Comparison of ENCODE assay signal across 8 mouse cellular contexts in the genomic region with DNA sequence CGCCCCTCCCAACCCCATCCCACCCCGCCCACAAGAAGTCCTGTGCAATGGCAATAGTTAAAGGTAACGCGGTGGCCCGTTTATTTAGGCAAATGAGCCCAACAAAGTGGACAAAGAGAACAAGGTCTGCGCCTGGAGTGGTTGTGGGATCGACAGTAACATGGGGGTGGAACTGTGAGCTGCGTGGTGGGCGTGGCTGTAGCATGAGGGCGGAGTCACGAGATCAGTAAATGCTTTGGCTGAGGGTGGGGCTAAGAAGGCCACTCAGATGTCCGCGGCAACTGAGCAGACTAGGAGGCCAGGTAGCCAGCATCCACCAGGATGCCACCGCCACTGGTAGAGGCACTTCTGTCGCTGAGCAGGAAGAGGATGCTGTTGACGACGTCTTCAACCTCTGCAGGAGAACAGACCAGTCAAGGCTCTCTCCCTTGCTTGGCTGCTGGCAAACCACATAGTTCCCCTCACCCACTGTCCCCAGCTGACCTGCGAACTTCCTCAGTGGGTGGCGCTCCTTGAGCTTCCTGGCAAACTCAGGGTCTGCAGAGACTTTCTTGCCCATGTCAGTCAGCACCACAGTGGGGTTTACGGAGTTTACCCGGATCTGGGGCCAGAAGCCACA. TPM values are rescaled to one million over a fixed set of nuclear protein-coding genes. Genes with fewer than 3 reads are reported as not detected.
DNase-seq lines count a peak whose midpoint lies in the region; ATAC-seq and TF ChIP-seq lines count a peak whose summit lies in the region.
"Not testable (repeated sequence)": the region's sequence is repeated elsewhere in the genome, so short reads cannot be mapped to it uniquely, and the experiment has no call there.

No protein-coding gene starts in this region.

- peak; percentile 40 for DNase-seq in CH12.LX (ENCODE audit: extremely low read depth)
- peak; percentile 30 for DNase-seq in cerebellum, adult 9-11 months
- peak; percentile 77 for DNase-seq in kidney, postnatal 0 days (ENCODE audit: low spot score)
- peak; percentile 73 for DNase-seq in liver, postnatal 0 days
- DNase-seq in spleen, adult 2 months (ENCODE audit: low read depth in 1 of 2, low spot score in 2 of 2) = peak in 1 of 2 experiments; percentile 32

- peaks cover 8 to 13% of the 10 kb centered on the region in 2 experiments for H3K4me1 ChIP-seq in CH12.LX (ENCODE audit: control insufficient read depth in 1 of 2, insufficient read depth in 2 of 2)
- H3K4me1 ChIP-seq in forebrain, embryonic 16.5 days (replicated peaks; ENCODE audit: control insufficient read depth, insufficient read depth, low read length); kidney, postnatal 0 days (replicated peaks; ENCODE audit: insufficient read depth, low read length); spleen, adult 2 months (ENCODE audit: control insufficient read depth, insufficient read depth, insufficient read length): not testable (repeated sequence)
- H3K4me1 ChIP-seq in hindbrain, embryonic 12.5 days = peaks cover 13% of the 10 kb centered on the region
- H3K4me1 ChIP-seq in liver, postnatal 0 days (ENCODE audit: insufficient read depth) = peaks cover 15% of the 10 kb centered on the region
- peaks cover 13% of the 10 kb centered on the region for H3K4me1 ChIP-seq in midbrain, embryonic 13.5 days (replicated peaks)

- in situ Hi-C loops in CH12.LX (cut with MboI; ENCODE audit: low pct_ligation_motif_present, low pct_unique_long_range_greater_than_20kb, low sequenced_read_pairs) = loop anchor here (5.0 kb wide), 1 partner anchor 38 kb away; no protein-coding TSS in a partner anchor

- H3K27ac ChIP-seq in CH12.LX (ENCODE audit: insufficient read depth, low read depth); forebrain, embryonic 16.5 days (ENCODE audit: low read length); hindbrain, embryonic 12.5 days; kidney, postnatal 0 days; liver, postnatal 0 days (ENCODE audit: low read depth); midbrain, embryonic 13.5 days: not testable (repeated sequence)
- peak overlapping the region; percentile 33; the same call in 1 of the 2 replicates for H3K27ac ChIP-seq in spleen, adult 2 months (ENCODE audit: insufficient read depth, low read length)

- under 1% methylated on average over 18 of the region's 21 CpGs for WGBS in forebrain, embryonic 16.5 days
- WGBS in hindbrain, embryonic 12.5 days = 3% methylated on average over 18 of the region's 21 CpGs
- WGBS in kidney, postnatal 0 days = 2% methylated on average over 17 of the region's 21 CpGs
- 5% methylated on average over 17 of the region's 21 CpGs for WGBS in liver, postnatal 0 days (ENCODE audit: insufficient replicate concordance)
- WGBS in midbrain, embryonic 13.5 days = 2% methylated on average over 18 of the region's 21 CpGs
- WGBS in spleen, adult 2 months = 5% methylated on average over 18 of the region's 21 CpGs

- not testable (repeated sequence) for TF ChIP-seq CTCF in CH12.LX (conservative IDR thresholded peaks at IDR 0.05 in 1 of 2, IDR thresholded peaks at IDR 0.05 in 1 of 2; ENCODE audit: low read depth in 2 of 2, low read length in 2 of 2); kidney, postnatal 0 days (IDR thresholded peaks at IDR 0.05; ENCODE audit: low read depth); liver, postnatal 0 days (IDR thresholded peaks at IDR 0.05; ENCODE audit: low read depth); spleen, adult 2 months (IDR thresholded peaks at IDR 0.05; ENCODE audit: extremely low read depth, insufficient read depth, insufficient read length, insufficient replicate concordance)

- H3K4me2 ChIP-seq in CH12.LX (ENCODE audit: insufficient read depth, low read depth, poor library complexity, severe bottlenecking) = peak overlapping the region; percentile 27
- peak overlapping the region; percentile 13; the same call in 1 of the 2 replicates for H3K4me2 ChIP-seq in forebrain, embryonic 16.5 days (ENCODE audit: low read length)
- peak overlapping the region; percentile 36 for H3K4me2 ChIP-seq in hindbrain, embryonic 12.5 days (replicated peaks)
- peak overlapping the region; percentile 30 for H3K4me2 ChIP-seq in kidney, postnatal 0 days (ENCODE audit: low read length)
- peak overlapping the region; percentile 47 for H3K4me2 ChIP-seq in liver, postnatal 0 days (ENCODE audit: low read depth, low read length)
- H3K4me2 ChIP-seq in midbrain, embryonic 13.5 days (replicated peaks) = peak overlapping the region; percentile 25; the same call in 1 of the 2 replicates

- H3K4me3 ChIP-seq in CH12.LX (replicated peaks in 1 of 3; ENCODE audit: low read depth in 2 of 3, low read length in 2 of 3, poor library complexity in 1 of 3); forebrain, embryonic 16.5 days (replicated peaks; ENCODE audit: low read length); hindbrain, embryonic 12.5 days; kidney, postnatal 0 days (replicated peaks; ENCODE audit: low read depth, low read length); liver, postnatal 0 days (ENCODE audit: low read depth, low read length); midbrain, embryonic 13.5 days (replicated peaks): not testable (repeated sequence)
- H3K4me3 ChIP-seq in spleen, adult 2 months (ENCODE audit: extremely low read depth, insufficient read depth, insufficient read length) = peak overlapping the region; percentile 16; the same call in 1 of the 2 replicates

- peaks cover 12 to 16% of the 10 kb centered on the region in 2 experiments for H3K36me3 ChIP-seq in CH12.LX (replicated peaks in 1 of 2; ENCODE audit: control insufficient read depth in 1 of 2, insufficient read depth in 1 of 2, low read length in 1 of 2)
- H3K36me3 ChIP-seq in forebrain, embryonic 16.5 days (ENCODE audit: control insufficient read depth, insufficient read depth); hindbrain, embryonic 12.5 days; kidney, postnatal 0 days (ENCODE audit: insufficient read depth, low read length); liver, postnatal 0 days (replicated peaks; ENCODE audit: insufficient read depth, low read length); midbrain, embryonic 13.5 days; spleen, adult 2 months (ENCODE audit: control insufficient read depth, insufficient read depth, low read length): not testable (repeated sequence)

- dilution Hi-C loops in CH12.LX (cut with MboI; ENCODE audit: extremely low pct_ligation_motif_present, extremely low pct_unique_long_range_greater_than_20kb, low sequenced_read_pairs) = not testable (repeated sequence)

- TF ChIP-seq POLR2A in CH12.LX (IDR thresholded peaks at IDR 0.05; ENCODE audit: low read depth, low read length); spleen, adult 2 months (IDR thresholded peaks at IDR 0.05; ENCODE audit: low read depth, low read length): not testable (repeated sequence)

- not testable (repeated sequence) for TF ChIP-seq EP300 in CH12.LX (IDR thresholded peaks at IDR 0.05; ENCODE audit: low read length); liver, postnatal 0 days (IDR thresholded peaks at IDR 0.05; ENCODE audit: low read depth)

- not testable (repeated sequence) for ATAC-seq in forebrain, embryonic 16.5 days; hindbrain, embryonic 12.5 days (ENCODE audit: low FRiP score); midbrain, embryonic 13.5 days
- ATAC-seq in kidney, postnatal 0 days (replicated peaks; ENCODE audit: low FRiP score, low read depth) = 0 out of 2 replicates have a peak, but pooled peaks have one; percentile 29
- peak; percentile 30 for ATAC-seq in liver, postnatal 0 days

- not testable (repeated sequence) for H3K9me3 ChIP-seq in CH12.LX (replicated peaks; ENCODE audit: low read length); forebrain, embryonic 16.5 days (ENCODE audit: control insufficient read depth, low read length); hindbrain, embryonic 12.5 days (replicated peaks); kidney, postnatal 0 days (replicated peaks; ENCODE audit: low read length); liver, postnatal 0 days (ENCODE audit: low read length); midbrain, embryonic 13.5 days

- TF ChIP-seq RAD21 in CH12.LX (IDR thresholded peaks at IDR 0.05; ENCODE audit: low read depth, low read length) = not testable (repeated sequence)

- peaks cover 54% of the 10 kb centered on the region for H3K27me3 ChIP-seq in CH12.LX (replicated peaks)
- H3K27me3 ChIP-seq in forebrain, embryonic 16.5 days (replicated peaks; ENCODE audit: control insufficient read depth, insufficient read depth, low read length); kidney, postnatal 0 days (ENCODE audit: insufficient read depth, low read length); liver, postnatal 0 days (ENCODE audit: insufficient read depth, low read length); spleen, adult 2 months (ENCODE audit: control insufficient read depth, insufficient read depth, low read length): not testable (repeated sequence)
- H3K27me3 ChIP-seq in hindbrain, embryonic 12.5 days = peaks cover 30% of the 10 kb centered on the region
- peaks cover 43% of the 10 kb centered on the region for H3K27me3 ChIP-seq in midbrain, embryonic 13.5 days

- H3K9ac ChIP-seq in CH12.LX (ENCODE audit: insufficient read depth, low read depth); forebrain, embryonic 16.5 days (replicated peaks; ENCODE audit: low read depth, low read length); hindbrain, embryonic 12.5 days; liver, postnatal 0 days (replicated peaks); midbrain, embryonic 13.5 days (replicated peaks): not testable (repeated sequence)
- peak overlapping the region; percentile 5; the same call in 1 of the 2 replicates for H3K9ac ChIP-seq in kidney, postnatal 0 days (ENCODE audit: low read depth, low read length)

- H3K79me2 ChIP-seq in CH12.LX (replicated peaks; ENCODE audit: control insufficient read depth, extremely low read depth, insufficient read depth, poor library complexity, severe bottlenecking) = not testable (repeated sequence)

RNA-seq across cellular contexts. Expression of gene Cbr2, which starts 2.4 kb away (rescaled TPM):
- total RNA-seq in CH12.LX (2012; rRNA removed) (0.21 and 0.25 TPM in 2 replicates), CH12.LX (2014; rRNA removed) (not detected in 2 replicates)
- polyA plus RNA-seq in CH12.LX (2012; ENCODE audit: insufficient read length, low read depth) = not detected in 2 replicates
- 0.92 and 4.8 TPM in 2 replicates for polyA plus RNA-seq in forebrain, embryonic 16.5 days (2015; fragmentation: Nextera tagmentation; extraction: Ambion mirVana)
- 1.6 and 2.6 TPM in 2 replicates for polyA plus RNA-seq in hindbrain, embryonic 12.5 days (2016; fragmentation: Nextera tagmentation; extraction: Ambion mirVana)
- polyA plus RNA-seq in kidney, postnatal 0 days (2015; fragmentation: Nextera tagmentation; extraction: Ambion mirVana) = 1.8 and 3.6 TPM in 2 replicates
- polyA plus RNA-seq in liver, postnatal 0 days (2015; fragmentation: Nextera tagmentation; extraction: Ambion mirVana) = 0.26 and 0.94 TPM in 2 replicates
- polyA plus RNA-seq in midbrain, embryonic 13.5 days (2015; fragmentation: Nextera tagmentation; extraction: Ambion mirVana) = 0.32 and 0.38 TPM in 2 replicates
- polyA plus RNA-seq in spleen, adult 2 months (2012; rRNA removed) = 5.3 and 5.8 TPM in 2 replicates

RNA-seq across cellular contexts. Expression of gene Dcxr, which starts 2.5 kb away (rescaled TPM):
- 49.4 and 74.7 TPM in 2 replicates for total RNA-seq in CH12.LX (2012; rRNA removed)
- total RNA-seq in CH12.LX (2014; rRNA removed) = 24.1 and 24.8 TPM in 2 replicates
- 23.3 and 23.5 TPM in 2 replicates for polyA plus RNA-seq in CH12.LX (2012; ENCODE audit: insufficient read length, low read depth)
- 7.6 TPM in 2 replicates for polyA plus RNA-seq in forebrain, embryonic 16.5 days (2015; fragmentation: Nextera tagmentation; extraction: Ambion mirVana)
- polyA plus RNA-seq in hindbrain, embryonic 12.5 days (2016; fragmentation: Nextera tagmentation; extraction: Ambion mirVana) = 11.6 and 12.2 TPM in 2 replicates
- polyA plus RNA-seq in kidney, postnatal 0 days (2015; fragmentation: Nextera tagmentation; extraction: Ambion mirVana) = 112 and 123 TPM in 2 replicates
- polyA plus RNA-seq in liver, postnatal 0 days (2015; fragmentation: Nextera tagmentation; extraction: Ambion mirVana) = 118 and 141 TPM in 2 replicates
- polyA plus RNA-seq in midbrain, embryonic 13.5 days (2015; fragmentation: Nextera tagmentation; extraction: Ambion mirVana) = 6.5 and 7.3 TPM in 2 replicates
- 39.1 and 49.3 TPM in 2 replicates for polyA plus RNA-seq in spleen, adult 2 months (2012; rRNA removed)

RNA-seq across cellular contexts. Expression of gene Rac3, which starts 8.3 kb away (rescaled TPM):
- total RNA-seq in CH12.LX (2012; rRNA removed) (8.9 and 9.9 TPM in 2 replicates), CH12.LX (2014; rRNA removed) (2.9 and 3.4 TPM in 2 replicates)
- 5.5 and 8.3 TPM in 2 replicates for polyA plus RNA-seq in CH12.LX (2012; ENCODE audit: insufficient read length, low read depth)
- polyA plus RNA-seq in forebrain, embryonic 16.5 days (2015; fragmentation: Nextera tagmentation; extraction: Ambion mirVana) = 251 and 347 TPM in 2 replicates
- 98.4 and 99.9 TPM in 2 replicates for polyA plus RNA-seq in hindbrain, embryonic 12.5 days (2016; fragmentation: Nextera tagmentation; extraction: Ambion mirVana)
- 23.4 and 23.7 TPM in 2 replicates for polyA plus RNA-seq in kidney, postnatal 0 days (2015; fragmentation: Nextera tagmentation; extraction: Ambion mirVana)
- 0.36 and 0.38 TPM in 2 replicates for polyA plus RNA-seq in liver, postnatal 0 days (2015; fragmentation: Nextera tagmentation; extraction: Ambion mirVana)
- polyA plus RNA-seq in midbrain, embryonic 13.5 days (2015; fragmentation: Nextera tagmentation; extraction: Ambion mirVana) = 206 and 218 TPM in 2 replicates
- 3.0 and 4.9 TPM in 2 replicates for polyA plus RNA-seq in spleen, adult 2 months (2012; rRNA removed)

RNA-seq across cellular contexts. Expression of gene Lrrc45, which starts 15.8 kb away (rescaled TPM):
- 31.3 and 35.6 TPM in 2 replicates for total RNA-seq in CH12.LX (2012; rRNA removed)
- total RNA-seq in CH12.LX (2014; rRNA removed) = 11.7 and 12.9 TPM in 2 replicates
- polyA plus RNA-seq in CH12.LX (2012; ENCODE audit: insufficient read length, low read depth) = 20.3 and 23.8 TPM in 2 replicates
- polyA plus RNA-seq in forebrain, embryonic 16.5 days (2015; fragmentation: Nextera tagmentation; extraction: Ambion mirVana) = 91.0 and 118 TPM in 2 replicates
- 75.3 and 78.8 TPM in 2 replicates for polyA plus RNA-seq in hindbrain, embryonic 12.5 days (2016; fragmentation: Nextera tagmentation; extraction: Ambion mirVana)
- polyA plus RNA-seq in kidney, postnatal 0 days (2015; fragmentation: Nextera tagmentation; extraction: Ambion mirVana) = 31.3 and 33.5 TPM in 2 replicates
- 5.1 and 5.4 TPM in 2 replicates for polyA plus RNA-seq in liver, postnatal 0 days (2015; fragmentation: Nextera tagmentation; extraction: Ambion mirVana)
- polyA plus RNA-seq in midbrain, embryonic 13.5 days (2015; fragmentation: Nextera tagmentation; extraction: Ambion mirVana) = 60.6 and 71.8 TPM in 2 replicates
- 33.5 and 34.9 TPM in 2 replicates for polyA plus RNA-seq in spleen, adult 2 months (2012; rRNA removed)

RNA-seq across cellular contexts. Expression of gene Cenpx, which starts 16.0 kb away (rescaled TPM):
- total RNA-seq in CH12.LX (2012; rRNA removed) = 101 and 103 TPM in 2 replicates
- 72.3 and 76.5 TPM in 2 replicates for total RNA-seq in CH12.LX (2014; rRNA removed)
- 122 and 131 TPM in 2 replicates for polyA plus RNA-seq in CH12.LX (2012; ENCODE audit: insufficient read length, low read depth)
- 82.8 and 95.0 TPM in 2 replicates for polyA plus RNA-seq in forebrain, embryonic 16.5 days (2015; fragmentation: Nextera tagmentation; extraction: Ambion mirVana)
- polyA plus RNA-seq in hindbrain, embryonic 12.5 days (2016; fragmentation: Nextera tagmentation; extraction: Ambion mirVana) = 106 and 113 TPM in 2 replicates
- polyA plus RNA-seq in kidney, postnatal 0 days (2015; fragmentation: Nextera tagmentation; extraction: Ambion mirVana) = 160 and 174 TPM in 2 replicates
- 81.0 and 88.0 TPM in 2 replicates for polyA plus RNA-seq in liver, postnatal 0 days (2015; fragmentation: Nextera tagmentation; extraction: Ambion mirVana)
- 99.9 and 112 TPM in 2 replicates for polyA plus RNA-seq in midbrain, embryonic 13.5 days (2015; fragmentation: Nextera tagmentation; extraction: Ambion mirVana)
- 44.1 and 52.2 TPM in 2 replicates for polyA plus RNA-seq in spleen, adult 2 months (2012; rRNA removed)
